Mouse (Mus musculus) MEL (cell line): ENCODE results near the gene Il1f10.

Experiments
- EP300 ChIP-seq, 2 experiments: IDR thresholded peaks; 2 replicates each; pipeline ENCODE4 v1.6.1; 2011; ENCODE audit warnings: improper control_type of control experiment in 2 of 2, low read length in 2 of 2, low read depth in 1 of 2, mild to moderate bottlenecking in 1 of 2
- POLR2A ChIP-seq, 2 experiments: IDR thresholded peaks; 2 replicates each; pipeline ENCODE4 v1.6.1; 2011 to 2012; ENCODE audit warnings: low read length in 2 of 2, mild to moderate bottlenecking in 2 of 2, control low read depth in 1 of 2, improper control_type of control experiment in 1 of 2, low read depth in 1 of 2, moderate library complexity in 1 of 2; ENCODE audit not compliant: control insufficient read depth in 1 of 2, insufficient read depth in 1 of 2, poor library complexity in 1 of 2
- ZMIZ1 ChIP-seq: IDR thresholded peaks from 2 replicates; pipeline ENCODE4 v1.6.1; 2012; ENCODE audit warnings: low read depth, mild to moderate bottlenecking, inconsistent platforms, low read length, improper control_type of control experiment, moderate library complexity

GRCm38 (mm10) chr2:24317919-24318598 lies 27.1 kb downstream of the Il1f10 start:
- TF ChIP-seq POLR2A (IDR thresholded peaks at IDR 0.05; ENCODE audit: control insufficient read depth in 1 of 2, insufficient read depth in 1 of 2, low read depth in 1 of 2, low read length in 2 of 2, poor library complexity in 1 of 2) (no peak), EP300 (IDR thresholded peaks at IDR 0.05; ENCODE audit: low read depth in 1 of 2, low read length in 2 of 2) (no peak), ZMIZ1 (no peak)
